Mouse (Mus musculus): ENCODE measurements around the gene Eef1akmt2. TPM values are rescaled to one million over a fixed set of nuclear protein-coding genes. Genes with fewer than 3 reads are reported as not detected.
A peak's percentile ranks its signal among the peaks of the same experiment; 100 is the strongest.

The Eef1akmt2 gene
- polyA plus RNA-seq, 1 experiment from 2014 or later = 74.1 TPM

DNA sequence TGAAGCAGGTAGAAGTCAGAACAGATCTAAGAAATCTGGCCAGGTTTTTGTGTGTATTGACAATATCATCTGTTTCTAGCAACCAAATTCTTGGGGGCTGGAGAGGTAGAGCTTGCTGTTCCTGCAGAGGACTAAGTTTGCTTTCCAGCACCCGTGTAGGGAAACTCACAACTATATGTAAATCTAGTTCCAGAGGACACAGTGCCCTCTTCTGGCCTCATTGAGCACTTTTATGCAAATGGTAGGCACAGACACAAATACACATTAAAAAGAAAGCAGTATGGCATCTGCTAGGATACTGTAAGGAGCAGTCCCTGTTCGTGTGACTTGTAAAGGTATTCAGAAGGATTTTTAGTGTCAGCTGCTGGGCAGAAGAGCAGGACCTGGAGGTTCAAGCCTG, 29.9 kb upstream of the Eef1akmt2 start:
- ATAC-seq (ENCODE audit: insufficient number of reproducible peaks, insufficient read depth, low FRiP score, low read depth) = no peak
- H3K27me3 ChIP-seq (ENCODE audit: control insufficient read depth, insufficient read depth, low read length) = no peaks in the 10 kb centered on the region
- no peak overlapping the region for H3K27ac ChIP-seq (ENCODE audit: low read length)
- whole genome bisulfite sequencing = 72% methylated on average over 2 of the region's 2 CpGs
- no peaks in the 10 kb centered on the region for H3K9me3 ChIP-seq (ENCODE audit: control insufficient read depth, low read depth, low read length)
- H3K4me3 ChIP-seq (ENCODE audit: low read depth, low read length) = no peak overlapping the region
- no peaks in the 10 kb centered on the region for H3K4me1 ChIP-seq (ENCODE audit: control insufficient read depth, insufficient read depth, low read length)
- peaks cover 54% of the 10 kb centered on the region for H3K36me3 ChIP-seq (ENCODE audit: control insufficient read depth, insufficient read depth, low read length)
- no peak overlapping the region for H3K9ac ChIP-seq (replicated peaks; ENCODE audit: low read depth, low read length)
- H3K4me2 ChIP-seq (replicated peaks; ENCODE audit: low read depth, low read length) = no peak overlapping the region

DNA sequence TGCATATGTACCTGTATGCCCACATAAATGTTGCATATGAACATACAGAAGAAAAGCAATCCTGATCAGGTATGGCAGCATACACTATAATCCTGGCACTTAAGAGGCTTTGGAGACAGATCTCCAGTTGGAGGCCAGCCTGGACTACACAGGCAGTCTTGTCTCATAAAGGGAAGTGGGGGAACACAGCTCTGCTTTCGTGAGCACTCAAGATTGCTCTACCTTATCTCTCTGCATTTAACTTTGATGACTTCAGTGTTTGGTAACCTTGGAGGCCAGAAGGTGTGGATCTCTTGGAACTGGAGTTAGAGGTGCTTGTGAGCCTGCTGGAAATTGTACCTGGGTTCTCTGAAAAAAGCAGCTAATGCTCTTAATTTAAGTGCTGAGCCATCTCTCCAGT, 27.8 kb upstream of the Eef1akmt2 start:
- Histone ChIP-seq H3K9ac (replicated peaks; ENCODE audit: low read depth, low read length) (no peak overlapping the region), H3K9me3 (ENCODE audit: control insufficient read depth, low read depth, low read length) (no peaks in the 10 kb centered on the region), H3K27ac (ENCODE audit: low read length) (no peak overlapping the region), H3K4me1 (ENCODE audit: control insufficient read depth, insufficient read depth, low read length) (no peaks in the 10 kb centered on the region), H3K27me3 (ENCODE audit: control insufficient read depth, insufficient read depth, low read length) (no peaks in the 10 kb centered on the region), H3K36me3 (ENCODE audit: control insufficient read depth, insufficient read depth, low read length) (peaks cover 67% of the 10 kb centered on the region), H3K4me3 (ENCODE audit: low read depth, low read length) (no peak overlapping the region), H3K4me2 (replicated peaks; ENCODE audit: low read depth, low read length) (no peak overlapping the region)
- 88% methylated on average over 1 of the region's 1 CpGs for WGBS
- ATAC-seq (ENCODE audit: insufficient number of reproducible peaks, insufficient read depth, low FRiP score, low read depth) = no peak

DNA sequence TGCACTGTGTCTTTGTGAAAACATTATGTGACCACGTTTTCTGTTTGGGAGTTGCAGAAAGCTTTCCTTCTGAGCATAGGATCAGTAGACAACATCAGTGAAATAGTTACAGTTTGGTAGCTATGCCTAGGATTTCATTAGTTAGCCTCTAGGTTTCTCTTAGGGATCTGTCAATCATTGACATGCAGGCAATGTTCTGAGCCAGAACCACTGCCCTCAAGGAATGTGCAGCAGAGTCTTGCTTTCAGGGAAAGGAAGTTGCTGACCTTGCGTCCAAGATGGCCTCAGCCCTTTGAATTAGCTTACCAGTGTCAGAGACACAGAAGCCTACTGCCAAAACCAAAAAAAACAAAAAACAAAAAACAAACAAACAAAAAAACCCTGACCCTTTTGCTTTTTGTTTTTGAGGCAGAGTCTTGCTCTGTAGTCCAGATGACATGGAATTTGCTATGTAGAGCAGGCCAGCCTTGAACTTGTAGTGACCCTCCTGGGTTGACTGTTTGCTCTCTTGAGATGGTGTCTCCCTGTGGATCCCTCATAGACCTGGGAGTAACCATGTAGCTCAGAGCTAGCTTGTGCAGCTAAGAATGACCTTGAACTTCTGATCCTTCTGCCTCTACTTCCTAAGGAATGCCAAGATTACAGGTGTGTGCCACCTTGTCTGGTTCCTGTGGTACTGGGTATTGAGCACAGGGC, 23.1 kb upstream of the Eef1akmt2 start:
- peaks cover 74% of the 10 kb centered on the region for H3K36me3 ChIP-seq (ENCODE audit: control insufficient read depth, insufficient read depth, low read length)
- 90% methylated on average over 2 of the region's 2 CpGs for WGBS
- H3K27me3 ChIP-seq (ENCODE audit: control insufficient read depth, insufficient read depth, low read length) = no peaks in the 10 kb centered on the region
- H3K27ac ChIP-seq (ENCODE audit: low read length) = no peak overlapping the region
- H3K9ac ChIP-seq (replicated peaks; ENCODE audit: low read depth, low read length) = no peak overlapping the region
- H3K4me3 ChIP-seq (ENCODE audit: low read depth, low read length) = no peak overlapping the region
- no peak for ATAC-seq (ENCODE audit: insufficient number of reproducible peaks, insufficient read depth, low FRiP score, low read depth)
- no peak overlapping the region for H3K4me2 ChIP-seq (replicated peaks; ENCODE audit: low read depth, low read length)
- H3K9me3 ChIP-seq (ENCODE audit: control insufficient read depth, low read depth, low read length) = no peaks in the 10 kb centered on the region
- no peaks in the 10 kb centered on the region for H3K4me1 ChIP-seq (ENCODE audit: control insufficient read depth, insufficient read depth, low read length)

DNA sequence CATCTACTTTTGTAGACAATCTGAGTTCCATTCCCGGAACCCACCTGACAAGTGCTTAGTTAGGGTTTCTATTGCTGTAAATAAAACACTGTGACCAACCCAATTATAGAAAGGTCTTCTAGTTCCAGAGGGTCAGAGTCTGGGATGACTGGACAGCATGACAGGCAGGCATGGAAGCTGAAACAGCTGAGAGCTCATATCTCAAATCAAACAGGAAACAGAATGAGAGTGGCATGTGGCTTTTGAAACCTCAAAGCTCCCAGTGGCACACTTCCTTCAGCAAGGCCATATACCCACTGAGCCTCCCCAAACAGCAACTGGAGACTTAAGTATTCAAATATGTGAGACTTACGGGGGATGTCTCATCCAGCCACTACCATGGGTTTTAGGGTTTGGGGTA, 20.6 kb upstream of the Eef1akmt2 start:
- Histone ChIP-seq H3K27ac (ENCODE audit: low read length) (no peak overlapping the region), H3K4me3 (ENCODE audit: low read depth, low read length) (no peak overlapping the region), H3K36me3 (ENCODE audit: control insufficient read depth, insufficient read depth, low read length) (peaks cover 66% of the 10 kb centered on the region), H3K9ac (replicated peaks; ENCODE audit: low read depth, low read length) (no peak overlapping the region), H3K27me3 (ENCODE audit: control insufficient read depth, insufficient read depth, low read length) (no peaks in the 10 kb centered on the region), H3K4me1 (ENCODE audit: control insufficient read depth, insufficient read depth, low read length) (no peaks in the 10 kb centered on the region), H3K4me2 (replicated peaks; ENCODE audit: low read depth, low read length) (no peak overlapping the region), H3K9me3 (ENCODE audit: control insufficient read depth, low read depth, low read length) (no peaks in the 10 kb centered on the region)
- WGBS = 91% methylated on average over 2 of the region's 2 CpGs
- ATAC-seq (ENCODE audit: insufficient number of reproducible peaks, insufficient read depth, low FRiP score, low read depth) = no peak

DNA sequence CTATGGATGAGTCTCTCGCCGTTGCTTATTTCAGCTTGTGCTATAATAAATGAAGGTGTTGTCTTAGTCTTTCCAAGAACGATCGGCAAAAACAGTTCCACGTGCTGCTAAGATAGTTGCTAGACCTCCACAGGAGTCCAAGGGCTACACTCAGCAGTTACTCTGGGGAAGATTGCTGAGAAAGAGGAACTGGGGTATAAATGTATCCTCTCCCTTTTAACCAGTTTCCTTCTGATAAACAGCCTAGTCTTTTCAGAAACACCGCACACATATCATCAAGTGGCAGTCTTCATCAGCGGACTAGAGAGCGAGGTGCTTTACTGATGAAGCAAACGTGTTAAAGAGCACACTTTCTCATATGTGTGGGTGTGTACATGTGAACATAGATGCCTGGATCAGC, 13.8 kb upstream of the Eef1akmt2 start:
- WGBS = 92% methylated on average over 9 of the region's 9 CpGs
- Histone ChIP-seq H3K27ac (ENCODE audit: low read length) (no peak overlapping the region), H3K9ac (replicated peaks; ENCODE audit: low read depth, low read length) (no peak overlapping the region), H3K4me1 (ENCODE audit: control insufficient read depth, insufficient read depth, low read length) (no peaks in the 10 kb centered on the region), H3K4me2 (replicated peaks; ENCODE audit: low read depth, low read length) (no peak overlapping the region), H3K4me3 (ENCODE audit: low read depth, low read length) (no peak overlapping the region), H3K9me3 (ENCODE audit: control insufficient read depth, low read depth, low read length) (no peaks in the 10 kb centered on the region), H3K27me3 (ENCODE audit: control insufficient read depth, insufficient read depth, low read length) (no peaks in the 10 kb centered on the region), H3K36me3 (ENCODE audit: control insufficient read depth, insufficient read depth, low read length) (peaks cover 27% of the 10 kb centered on the region)
- no peak for ATAC-seq (ENCODE audit: insufficient number of reproducible peaks, insufficient read depth, low FRiP score, low read depth)

DNA sequence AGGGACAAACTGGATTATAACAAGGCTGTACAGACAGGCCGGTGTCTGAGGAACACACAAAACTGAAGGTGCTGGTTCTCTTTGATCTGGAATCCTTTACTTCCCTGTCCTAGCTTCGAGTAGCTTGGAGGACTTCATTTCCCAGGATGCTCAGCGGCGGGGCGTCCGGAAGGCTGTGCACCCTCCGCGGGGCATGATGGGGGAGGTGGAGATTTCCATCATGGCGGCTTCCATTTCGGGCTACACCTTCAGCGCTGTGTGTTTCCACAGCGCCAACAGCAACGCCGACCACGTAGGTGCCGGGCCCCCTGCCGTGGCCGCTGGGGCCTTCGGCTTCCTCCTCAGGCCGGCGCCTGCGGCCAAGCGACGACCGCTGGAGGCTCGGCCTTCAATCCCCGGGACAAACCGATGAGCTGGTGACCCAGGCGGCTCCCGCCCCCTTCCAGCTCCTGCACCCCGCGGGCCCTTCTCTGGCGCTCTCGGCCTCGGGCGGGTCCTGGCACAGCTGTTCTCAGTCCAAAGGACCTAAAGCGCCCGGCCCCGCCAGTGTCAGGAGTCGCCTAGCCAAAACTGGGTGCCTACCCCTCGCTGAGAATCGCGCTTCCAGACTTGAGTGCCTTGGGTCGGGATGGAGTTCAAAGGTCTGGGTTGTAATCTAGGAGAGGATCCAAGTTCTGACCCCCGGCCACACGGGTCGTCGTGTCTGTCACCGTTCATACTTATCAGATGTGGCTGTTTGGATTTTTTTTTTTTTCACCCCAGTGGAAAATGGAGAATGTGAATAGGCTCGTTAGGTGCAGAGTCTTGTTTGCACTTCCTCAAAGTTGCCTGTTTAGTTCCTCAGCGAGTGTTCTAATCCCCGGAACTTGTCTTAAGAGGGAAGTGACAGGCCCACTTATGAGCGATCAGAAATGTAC, 6.8 kb upstream of the Eef1akmt2 start, which contains the start of gene Abraxas2:
Gene Abraxas2 (plus strand): TSS at position 184 of the 917 bp plus-strand sequence.
- H3K9ac ChIP-seq (replicated peaks; ENCODE audit: low read depth, low read length) = peak within 1 kb of the TSS; percentile 84
- WGBS = under 1% methylated on average over 52 of the region's 53 CpGs
- peak within 1 kb of the TSS; percentile 99 for H3K4me3 ChIP-seq (ENCODE audit: low read depth, low read length)
- H3K27ac ChIP-seq (ENCODE audit: low read length) = peak within 1 kb of the TSS; percentile 79
- H3K4me1 ChIP-seq (ENCODE audit: control insufficient read depth, insufficient read depth, low read length) = peaks cover 6% of the 10 kb centered on the region; the same call in 1 of the 2 replicates
- no peaks in the 10 kb centered on the region for H3K9me3 ChIP-seq (ENCODE audit: control insufficient read depth, low read depth, low read length)
- H3K27me3 ChIP-seq (ENCODE audit: control insufficient read depth, insufficient read depth, low read length) = no peaks in the 10 kb centered on the region
- ATAC-seq (ENCODE audit: insufficient number of reproducible peaks, insufficient read depth, low FRiP score, low read depth) = peak; percentile 94
- H3K36me3 ChIP-seq (ENCODE audit: control insufficient read depth, insufficient read depth, low read length) = no peaks in the 10 kb centered on the region
- H3K4me2 ChIP-seq (replicated peaks; ENCODE audit: low read depth, low read length) = peak within 1 kb of the TSS; percentile 85

DNA sequence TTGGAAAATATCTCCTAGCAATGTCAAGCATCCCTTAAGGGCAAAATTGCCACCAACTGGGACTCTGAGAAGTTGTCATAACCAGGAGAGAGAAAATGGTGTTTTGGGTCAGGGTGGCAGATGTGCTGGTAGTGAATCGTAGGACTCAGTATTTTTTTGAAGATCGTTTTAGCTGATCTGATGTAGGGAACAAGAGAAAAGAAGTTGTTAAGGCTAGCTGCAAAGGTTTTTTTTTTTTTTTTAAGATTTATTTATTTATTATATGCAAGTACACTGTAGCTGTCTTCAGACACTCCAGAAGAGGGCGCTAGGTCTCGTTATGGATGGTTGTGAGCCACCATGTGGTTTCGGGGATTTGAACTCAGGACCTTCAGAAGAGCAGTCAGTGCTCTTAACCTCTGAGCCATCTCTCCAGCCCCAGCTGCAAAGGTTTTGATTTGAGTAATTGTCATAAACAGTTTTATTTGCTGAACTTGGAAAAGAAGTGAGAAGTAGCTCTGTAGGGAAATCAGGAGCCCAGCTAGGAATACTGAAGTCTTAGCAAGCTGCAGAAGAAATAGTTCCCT, 5.7 kb upstream of the Eef1akmt2 start:
- H3K9ac ChIP-seq (replicated peaks; ENCODE audit: low read depth, low read length) = no peak overlapping the region
- H3K4me1 ChIP-seq (ENCODE audit: control insufficient read depth, insufficient read depth, low read length) = peaks cover 6% of the 10 kb centered on the region; the same call in 1 of the 2 replicates
- H3K27me3 ChIP-seq (ENCODE audit: control insufficient read depth, insufficient read depth, low read length) = no peaks in the 10 kb centered on the region
- no peak overlapping the region for H3K4me3 ChIP-seq (ENCODE audit: low read depth, low read length)
- no peaks in the 10 kb centered on the region for H3K36me3 ChIP-seq (ENCODE audit: control insufficient read depth, insufficient read depth, low read length)
- ATAC-seq (ENCODE audit: insufficient number of reproducible peaks, insufficient read depth, low FRiP score, low read depth) = no peak
- no peak overlapping the region for H3K4me2 ChIP-seq (replicated peaks; ENCODE audit: low read depth, low read length)
- WGBS = 63% methylated on average over 5 of the region's 5 CpGs
- H3K27ac ChIP-seq (ENCODE audit: low read length) = no peak overlapping the region
- H3K9me3 ChIP-seq (ENCODE audit: control insufficient read depth, low read depth, low read length) = no peaks in the 10 kb centered on the region

DNA sequence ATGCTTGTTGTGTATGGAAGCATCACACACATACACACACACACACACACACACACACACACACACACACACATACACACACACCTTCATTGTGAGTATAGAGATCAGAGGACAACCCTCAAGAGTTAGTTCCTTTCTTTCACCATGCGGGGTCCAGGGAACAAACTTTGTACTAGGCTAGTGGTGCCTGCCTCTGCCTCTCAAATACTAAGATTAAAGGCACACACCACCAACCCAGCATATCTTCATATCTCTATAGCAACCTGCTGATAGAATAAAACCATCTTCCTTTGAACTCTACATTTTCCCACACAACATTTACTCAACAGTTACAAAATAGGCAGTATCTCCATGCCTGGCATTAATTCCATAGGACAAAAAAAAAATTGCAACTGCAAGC, 3.6 kb upstream of the Eef1akmt2 start:
- Histone ChIP-seq H3K9me3 (ENCODE audit: control insufficient read depth, low read depth, low read length) (no peaks in the 10 kb centered on the region), H3K27me3 (ENCODE audit: control insufficient read depth, insufficient read depth, low read length) (no peaks in the 10 kb centered on the region), H3K27ac (ENCODE audit: low read length) (no peak overlapping the region), H3K9ac (replicated peaks; ENCODE audit: low read depth, low read length) (no peak overlapping the region), H3K4me3 (ENCODE audit: low read depth, low read length) (no peak overlapping the region), H3K4me2 (replicated peaks; ENCODE audit: low read depth, low read length) (no peak overlapping the region), H3K36me3 (ENCODE audit: control insufficient read depth, insufficient read depth, low read length) (no peaks in the 10 kb centered on the region), H3K4me1 (ENCODE audit: control insufficient read depth, insufficient read depth, low read length) (peaks cover 6% of the 10 kb centered on the region; the same call in 1 of the 2 replicates)
- no peak for ATAC-seq (ENCODE audit: insufficient number of reproducible peaks, insufficient read depth, low FRiP score, low read depth)
- WGBS = 71% methylated on average over 1 of the region's 1 CpGs

Measured in stomach, embryonic 14.5 days (tissue).